Mouse (Mus musculus) kidney, adult 2 months (tissue): ENCODE measurements at regions not wholly inside any gene's neighbourhood (a gene's known extent, or its start where the extent isn't known, plus 50 kb on each side); places are given as distances from the start of the nearest gene placed in this dataset.

ENCODE experiments used
- CTCF ChIP-seq: fragments of 200-500 bp; conservative IDR thresholded peaks from 2 replicates; pipeline ENCODE4 v1.5.1; 2011; ENCODE audit warnings: low read depth, mild to moderate bottlenecking, control low read depth, low read length, moderate library complexity, mixed read lengths; ENCODE audit not compliant: insufficient read depth, insufficient read length
- POLR2A ChIP-seq: fragments of 200-500 bp; IDR thresholded peaks from one replicate; pipeline ENCODE4 v1.6.1; 2011; ENCODE audit warnings: low read depth, low read length, control low read depth

GRCm38 (mm10) chr2:172630333-172630732 lies 80.9 kb downstream of the Tfap2c start:
- TF ChIP-seq POLR2A: no peak
- no peak for TF ChIP-seq CTCF
